Mouse (Mus musculus) limb, embryonic 12.5 days (tissue): ENCODE results near the gene Ptger4. TPM values are rescaled to one million over a fixed set of nuclear protein-coding genes. Genes with fewer than 3 reads are reported as not detected.

ENCODE experiments used
- ATAC-seq: fragments of 200-750 bp; cut with Nextera tagmentation; 2 replicates; pipeline ENCODE4 v1.8.0; 2017; ENCODE audit warnings: low read depth, moderate TSS enrichment; ENCODE audit not compliant: insufficient number of reproducible peaks, insufficient read depth, low FRiP score, low TSS enrichment
- H3K27ac ChIP-seq: fragments of 300-500 bp; sonication (generic); 2 replicates; pipeline ENCODE4 v1.5.1; 2016; ENCODE audit warnings: mild to moderate bottlenecking, moderate library complexity
- H3K27me3 ChIP-seq: fragments of 300-500 bp; sonication (generic); 2 replicates; pipeline ENCODE4 v1.6.1; 2016; ENCODE audit warnings: mild to moderate bottlenecking, moderate library complexity
- H3K36me3 ChIP-seq: fragments of 300-500 bp; sonication (generic); 2 replicates; pipeline ENCODE4 v1.6.1; 2016; ENCODE audit warnings: mild to moderate bottlenecking, moderate library complexity
- H3K4me1 ChIP-seq: fragments of 300-500 bp; sonication (generic); replicated peaks from 2 replicates; pipeline ENCODE4 v1.6.1; 2016
- H3K4me2 ChIP-seq: fragments of 300-500 bp; sonication (generic); 2 replicates; pipeline ENCODE4 v1.6.1; 2016; ENCODE audit warnings: mild to moderate bottlenecking, moderate library complexity
- H3K4me3 ChIP-seq: fragments of 300-500 bp; sonication (generic); replicated peaks from 2 replicates; pipeline ENCODE4 v1.5.1; 2016; ENCODE audit warnings: mild to moderate bottlenecking
- H3K9ac ChIP-seq: fragments of 300-500 bp; sonication (generic); replicated peaks from 2 replicates; pipeline ENCODE4 v1.6.1; 2016; ENCODE audit warnings: mild to moderate bottlenecking, moderate library complexity
- H3K9me3 ChIP-seq: fragments of 300-500 bp; sonication (generic); 2 replicates; pipeline ENCODE4 v1.6.1; 2016; ENCODE audit warnings: mild to moderate bottlenecking, moderate library complexity
- WGBS: fragments of 180-500 bp; shearing (Covaris S2); methylation state at CpG from one replicate; pipeline ENCODE4 v1.1.7; 2016; 5-methylcytosine and 5-hydroxymethylcytosine counted together
- polyA plus RNA-seq: library from polyadenylated mRNA; unstranded; fragments of >200 nt; fragmentation: Nextera tagmentation; extraction: Ambion mirVana; gene quantifications from 2 replicates; pipeline ENCODE4 v1.2.1, GENCODE M21; 2016

Ptger4 gene
- polyA plus RNA-seq, 1 experiment from 2014 or later = 2.3 TPM

DNA sequence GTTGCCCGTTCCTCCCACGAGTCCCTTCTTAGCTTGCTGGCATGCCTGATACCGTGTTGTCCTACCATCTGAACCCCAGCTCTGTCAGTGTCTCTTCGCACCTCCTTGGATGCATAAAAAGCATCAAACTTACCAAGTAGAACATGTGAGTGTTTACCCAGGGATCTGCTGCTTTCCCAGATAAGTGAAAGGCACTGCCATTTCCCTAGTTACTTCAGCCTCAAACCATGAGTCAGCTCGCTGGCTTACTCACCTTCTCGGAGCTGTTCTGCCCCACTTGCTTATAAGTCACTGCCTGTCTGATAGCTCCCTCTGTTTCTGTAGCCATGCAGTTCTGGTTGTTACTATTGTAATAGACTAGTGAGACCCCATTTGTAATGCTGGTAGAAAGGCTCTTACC, 49.5 kb downstream of the Ptger4 start:
- Histone ChIP-seq H3K4me2 (no peak overlapping the region), H3K9ac (no peak overlapping the region)

DNA sequence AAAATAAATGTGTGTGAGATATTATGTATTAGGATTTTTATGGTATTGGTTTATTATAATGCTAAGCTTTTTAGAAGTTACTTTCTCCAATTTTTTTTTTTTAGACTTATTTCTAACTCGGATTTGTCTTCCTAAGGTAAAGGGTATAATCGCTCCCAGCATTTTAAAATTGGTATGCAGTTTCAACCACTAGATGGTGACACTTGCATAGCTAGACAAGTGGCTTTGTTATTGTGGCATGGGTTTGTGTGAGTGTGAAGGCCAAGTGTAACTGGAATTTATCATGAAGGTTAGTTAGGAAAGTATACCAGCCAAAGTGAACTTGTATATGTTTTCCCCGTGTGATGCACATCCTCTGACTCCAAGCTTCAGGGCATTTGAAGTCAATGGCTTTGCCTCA, 50.2 kb downstream of the Ptger4 start:
- Histone ChIP-seq H3K4me3 (no peak overlapping the region), H3K27me3 (no peaks in the 10 kb centered on the region), H3K4me1 (no peaks in the 10 kb centered on the region), H3K9ac (no peak overlapping the region), H3K27ac (no peak overlapping the region), H3K36me3 (peaks cover 35% of the 10 kb centered on the region), H3K4me2 (no peak overlapping the region), H3K9me3 (no peaks in the 10 kb centered on the region)
- WGBS = 80% methylated on average over 3 of the region's 3 CpGs
- ATAC-seq = no peak

More for the DNA sequence above, 49.5 kb downstream of the Ptger4 start:
- Histone ChIP-seq H3K36me3 (peaks cover 36% of the 10 kb centered on the region), H3K4me1 (no peaks in the 10 kb centered on the region), H3K9me3 (no peaks in the 10 kb centered on the region), H3K27ac (no peak overlapping the region), H3K4me3 (no peak overlapping the region), H3K27me3 (no peaks in the 10 kb centered on the region)
- 94% methylated on average over 6 of the region's 6 CpGs for WGBS
- no peak for ATAC-seq

DNA sequence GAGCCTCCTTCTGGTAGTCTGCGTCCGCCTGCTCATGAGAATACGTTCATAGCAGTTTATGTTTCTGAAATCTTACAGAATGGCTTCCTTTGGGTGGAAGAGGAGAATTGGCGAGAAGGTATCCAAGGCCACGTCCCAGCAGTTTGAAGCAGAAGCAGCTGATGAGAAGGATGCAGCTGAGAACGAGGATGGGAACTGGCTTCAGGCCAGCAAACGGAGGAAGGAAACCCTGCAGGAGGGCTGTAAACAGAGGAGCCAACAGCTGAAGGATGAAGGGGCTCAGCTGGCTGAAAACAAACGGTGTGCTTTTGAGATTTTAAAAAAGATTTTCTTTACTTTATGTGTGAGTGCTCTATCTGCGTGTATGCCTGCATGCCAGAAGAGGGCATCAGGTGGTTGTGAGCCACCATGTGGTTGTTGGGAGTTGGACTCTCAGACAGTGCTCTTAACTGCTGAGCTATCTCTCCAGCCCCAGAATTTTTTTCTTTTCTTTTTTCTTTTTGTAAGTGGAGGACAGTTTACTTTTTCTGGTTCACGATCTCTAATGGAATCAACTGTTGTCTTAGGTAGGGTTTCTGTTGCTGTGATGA, 54.4 kb downstream of the Ptger4 start:
- no peak for ATAC-seq
- Histone ChIP-seq H3K9ac (no peak overlapping the region), H3K27ac (no peak overlapping the region), H3K4me1 (peaks cover 7% of the 10 kb centered on the region), H3K36me3 (peaks cover 30% of the 10 kb centered on the region; the same call in 1 of the 2 replicates), H3K9me3 (no peaks in the 10 kb centered on the region), H3K27me3 (no peaks in the 10 kb centered on the region), H3K4me3 (no peak overlapping the region), H3K4me2 (no peak overlapping the region)
- 75% methylated on average over 10 of the region's 10 CpGs for WGBS

DNA sequence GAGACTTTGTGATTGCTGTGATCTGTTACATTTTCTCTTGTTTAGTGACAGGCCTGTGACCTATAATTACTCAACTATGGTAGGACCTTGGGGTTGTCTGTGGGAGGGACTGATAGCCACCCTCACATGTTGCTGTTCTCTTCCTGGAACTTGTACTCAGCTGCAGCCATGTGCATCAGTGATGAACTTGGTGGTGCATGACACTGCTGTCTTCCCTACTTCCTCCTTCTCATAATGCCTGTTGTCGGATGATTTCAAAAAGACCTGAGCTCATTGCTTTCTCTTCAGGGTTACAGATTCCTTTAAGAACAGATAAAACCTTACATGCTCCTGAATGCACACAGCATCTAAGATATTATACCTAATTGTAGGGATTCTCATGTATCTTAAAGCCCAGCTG, 56.0 kb downstream of the Ptger4 start:
- no peak overlapping the region for H3K9ac ChIP-seq
- no peaks in the 10 kb centered on the region for H3K9me3 ChIP-seq
- H3K4me1 ChIP-seq = peaks cover 7% of the 10 kb centered on the region
- ATAC-seq = no peak
- H3K4me2 ChIP-seq = no peak overlapping the region
- no peak overlapping the region for H3K27ac ChIP-seq
- no peak overlapping the region for H3K4me3 ChIP-seq
- 88% methylated on average over 1 of the region's 1 CpGs for WGBS
- no peaks in the 10 kb centered on the region for H3K27me3 ChIP-seq
- H3K36me3 ChIP-seq = peaks cover 27% of the 10 kb centered on the region; the same call in 1 of the 2 replicates

DNA sequence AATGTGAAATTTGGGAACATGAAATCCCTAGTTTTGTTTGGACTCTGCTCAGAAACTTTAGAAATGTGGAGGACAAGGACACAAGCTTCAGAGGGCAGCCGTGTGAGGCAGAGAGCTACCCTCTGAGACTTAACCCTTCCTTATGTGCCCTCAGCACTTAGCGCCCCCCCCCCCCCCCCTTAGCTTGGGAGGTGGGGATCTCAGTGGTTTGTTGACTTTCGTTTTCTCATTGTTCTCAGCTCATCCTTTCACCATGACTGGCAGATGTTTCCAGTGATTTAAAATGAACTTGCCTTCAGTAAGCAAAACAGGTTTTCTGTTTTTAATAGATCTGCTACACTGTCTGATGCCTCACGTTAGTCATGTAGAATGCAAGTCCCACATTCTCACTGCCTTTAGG, 56.9 kb downstream of the Ptger4 start:
- no peaks in the 10 kb centered on the region for H3K9me3 ChIP-seq
- H3K4me2 ChIP-seq = no peak overlapping the region
- WGBS = 74% methylated on average over 3 of the region's 4 CpGs
- no peak overlapping the region for H3K4me3 ChIP-seq
- peaks cover 7% of the 10 kb centered on the region for H3K4me1 ChIP-seq
- ATAC-seq = no peak
- no peak overlapping the region for H3K9ac ChIP-seq
- H3K27me3 ChIP-seq = no peaks in the 10 kb centered on the region
- H3K27ac ChIP-seq = no peak overlapping the region
- peaks cover 27% of the 10 kb centered on the region; the same call in 1 of the 2 replicates for H3K36me3 ChIP-seq

DNA sequence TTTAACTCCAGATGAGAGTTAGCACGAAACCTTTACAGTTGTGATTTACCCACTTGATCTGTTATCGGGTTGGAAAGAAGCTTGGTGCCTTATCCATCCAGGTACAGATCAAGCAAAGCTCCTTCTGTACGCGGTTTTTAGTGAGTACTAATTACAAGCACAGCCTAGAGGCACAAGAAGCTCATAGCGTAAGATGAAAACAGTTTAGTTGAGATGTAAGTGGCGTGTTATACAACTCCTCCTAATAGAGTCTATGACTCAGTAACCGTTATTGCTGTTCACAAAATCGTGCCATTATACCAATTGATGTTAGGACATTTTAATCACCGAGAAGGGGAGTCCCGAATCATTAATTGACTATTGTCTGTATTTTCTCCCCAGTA, 57.7 kb downstream of the Ptger4 start:
- ATAC-seq = no peak

DNA sequence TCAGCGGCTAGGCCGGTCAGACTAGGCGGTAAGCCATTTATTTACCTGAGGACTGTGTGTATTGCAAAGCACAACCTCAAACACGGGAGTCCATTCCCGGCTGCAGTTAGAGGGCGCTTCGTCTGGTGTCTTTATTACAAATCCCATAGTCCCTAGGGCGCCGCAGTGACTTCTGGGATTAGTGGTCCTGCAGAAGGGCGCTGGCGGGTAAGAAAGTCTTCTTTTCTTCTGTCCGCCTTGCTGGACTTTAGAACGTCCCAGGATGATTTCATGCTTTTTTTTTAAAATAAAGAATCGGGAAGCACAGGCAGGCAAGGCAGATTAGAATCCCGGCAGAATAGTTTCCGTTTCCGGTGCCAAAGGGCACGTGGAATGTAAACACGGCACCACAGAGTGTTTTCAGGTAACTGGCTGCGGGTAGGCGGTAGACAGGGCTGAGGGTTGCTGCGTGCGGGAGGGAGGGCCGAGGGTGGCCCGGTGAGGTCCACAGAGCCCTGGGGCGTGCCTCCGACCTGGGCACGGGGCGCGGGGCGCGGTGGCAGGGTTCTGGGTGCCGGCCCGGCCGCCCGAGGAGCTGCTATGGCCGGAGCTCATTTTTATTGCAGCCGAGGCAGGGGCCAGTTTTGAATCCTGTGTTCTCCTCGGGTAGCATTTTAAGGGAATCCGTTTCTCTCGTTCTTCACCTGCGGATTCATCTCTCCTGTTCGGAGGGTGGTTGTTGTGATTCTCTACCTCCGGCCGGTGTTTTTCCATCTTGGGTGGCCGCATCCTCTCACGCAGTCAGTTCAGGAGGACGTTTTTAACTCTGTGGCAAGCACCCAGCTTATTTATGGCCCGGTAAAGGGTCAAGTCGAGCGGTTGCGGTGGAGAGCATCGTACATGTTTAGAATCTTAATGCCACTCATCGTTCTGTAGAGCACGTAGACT, 58.4 kb downstream of the Ptger4 start, which contains the start of gene Ttc33:
Gene Ttc33 (plus strand): TSS at position 160 of the 927 bp plus-strand sequence.
- H3K27ac ChIP-seq = peak within 1 kb of the TSS; percentile 88
- under 1% methylated on average over 55 of the region's 55 CpGs for WGBS
- peaks cover 7% of the 10 kb centered on the region for H3K4me1 ChIP-seq
- H3K4me2 ChIP-seq = peak within 1 kb of the TSS; percentile 80
- peaks cover 13% of the 10 kb centered on the region; the same call in 1 of the 2 replicates for H3K36me3 ChIP-seq
- peak within 1 kb of the TSS; percentile 94 for H3K4me3 ChIP-seq
- H3K9ac ChIP-seq = peak within 1 kb of the TSS; percentile 81
- H3K27me3 ChIP-seq = no peaks in the 10 kb centered on the region
- ATAC-seq = peak; percentile 82
- H3K9me3 ChIP-seq = no peaks in the 10 kb centered on the region

More for the DNA sequence above, 57.7 kb downstream of the Ptger4 start:
- Histone ChIP-seq H3K9me3 (no peaks in the 10 kb centered on the region), H3K4me1 (peaks cover 7% of the 10 kb centered on the region), H3K9ac (peak overlapping the region; percentile 81), H3K4me2 (peak overlapping the region; percentile 80), H3K27me3 (no peaks in the 10 kb centered on the region), H3K36me3 (peaks cover 20% of the 10 kb centered on the region; the same call in 1 of the 2 replicates), H3K4me3 (peak overlapping the region; percentile 94), H3K27ac (peak overlapping the region; percentile 88; the same call in 1 of the 2 replicates)
- 39% methylated on average over 10 of the region's 10 CpGs for WGBS

DNA sequence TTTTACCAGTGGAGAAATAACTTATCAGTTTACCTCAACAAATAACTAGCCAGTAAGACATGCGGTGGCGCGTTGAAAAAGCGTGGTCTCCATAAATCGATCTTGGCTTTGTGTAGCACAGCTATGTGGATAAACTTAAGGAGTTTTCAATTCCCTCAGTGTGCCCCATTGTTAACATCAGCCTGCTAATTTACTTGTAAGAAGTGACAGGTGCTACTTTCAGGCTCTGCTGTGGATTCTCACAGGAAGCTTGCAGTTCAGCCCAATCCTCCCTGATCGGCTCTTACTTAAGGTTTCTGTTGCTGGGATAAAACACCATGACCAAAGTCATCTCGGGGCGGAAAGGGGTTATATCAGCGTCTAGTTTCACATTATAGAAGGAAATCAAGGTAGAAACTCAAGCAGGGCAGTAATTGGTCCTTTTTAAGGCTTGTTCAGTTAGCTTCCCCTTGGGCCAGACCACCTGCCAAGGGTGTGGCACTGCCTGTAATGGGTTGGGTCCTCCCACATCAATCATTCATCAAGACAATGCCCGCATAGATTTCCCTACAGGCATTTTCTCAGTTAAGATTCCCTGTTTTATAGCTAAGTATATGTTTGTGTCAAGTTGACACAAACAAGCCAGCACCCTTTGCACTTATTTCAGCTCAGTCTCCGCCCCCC, 59.2 kb downstream of the Ptger4 start:
- Histone ChIP-seq H3K4me1 (peaks cover 7% of the 10 kb centered on the region), H3K36me3 (peaks cover 5% of the 10 kb centered on the region; the same call in 1 of the 2 replicates), H3K4me3 (peak overlapping the region; percentile 94), H3K27me3 (no peaks in the 10 kb centered on the region), H3K27ac (peak overlapping the region; percentile 88), H3K4me2 (peak overlapping the region; percentile 80), H3K9ac (peak overlapping the region; percentile 81), H3K9me3 (no peaks in the 10 kb centered on the region)
- peak; percentile 45; the same call in 1 of the 2 replicates for ATAC-seq
- 41% methylated on average over 11 of the region's 11 CpGs for WGBS

DNA sequence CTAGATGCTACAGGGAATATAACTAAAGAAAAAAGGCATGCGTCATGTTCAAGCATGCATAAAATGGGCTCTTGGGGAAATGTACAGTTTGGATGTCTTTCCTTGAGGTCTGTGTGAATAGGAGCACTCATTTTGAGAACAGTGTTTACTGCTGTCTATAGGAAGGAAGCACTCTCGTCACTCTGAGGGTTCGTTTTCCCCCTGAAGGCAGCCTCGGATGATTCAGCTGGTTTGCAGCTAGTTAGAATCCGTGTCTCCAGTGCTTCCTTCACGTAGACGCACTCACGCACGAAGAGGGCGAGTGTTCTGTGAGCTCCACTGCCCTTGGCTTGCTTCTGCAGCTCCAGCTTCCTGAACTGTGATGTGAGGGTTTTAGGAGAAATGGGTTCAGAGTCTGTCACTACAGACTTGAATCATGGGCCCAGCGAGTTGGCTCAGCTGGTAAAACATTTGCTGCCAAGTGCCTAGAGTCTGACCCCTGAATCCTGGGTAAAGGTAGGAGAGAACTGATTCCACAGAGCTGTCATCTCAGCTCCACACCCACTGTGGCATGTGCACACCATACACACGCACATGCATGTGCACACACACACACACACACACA, 70.7 kb downstream of the Ptger4 start:
- WGBS = 92% methylated on average over 12 of the region's 12 CpGs
- ATAC-seq = no peak
- peaks cover 77% of the 10 kb centered on the region for H3K36me3 ChIP-seq

DNA sequence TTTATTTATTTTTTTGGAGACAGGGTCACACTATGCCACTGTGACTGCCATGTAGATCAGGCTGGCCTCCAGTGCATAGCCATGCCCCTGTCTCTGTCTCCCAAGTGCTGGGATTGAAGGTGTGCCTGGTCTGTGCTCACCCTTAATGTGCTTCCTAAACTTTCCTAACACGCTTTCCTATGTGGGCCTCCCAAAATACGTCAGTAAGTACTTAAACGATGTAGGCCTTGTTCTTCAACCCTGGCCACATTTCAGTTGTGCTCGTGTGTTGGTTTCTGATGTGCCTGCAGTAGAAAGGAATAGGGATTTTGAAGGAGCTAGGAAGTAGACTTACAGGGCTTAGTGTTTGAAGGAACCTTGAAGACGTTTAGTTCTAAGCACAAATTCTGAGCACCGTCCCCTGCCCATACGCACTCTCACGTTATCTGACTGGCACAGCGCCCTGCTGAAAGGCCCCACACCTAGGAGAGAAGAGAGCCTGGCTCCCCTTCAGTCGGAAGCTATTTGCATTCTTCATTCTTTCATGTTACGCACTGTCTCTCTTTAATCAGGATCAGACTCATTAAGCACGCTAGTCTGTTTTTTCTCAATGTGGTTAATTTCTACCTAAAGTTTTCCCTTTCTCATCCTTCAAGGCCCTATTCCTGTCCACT, 78.7 kb downstream of the Ptger4 start:
- H3K27ac ChIP-seq = no peak overlapping the region
- no peak overlapping the region for H3K9ac ChIP-seq
- no peaks in the 10 kb centered on the region for H3K9me3 ChIP-seq
- H3K4me3 ChIP-seq = no peak overlapping the region
- H3K27me3 ChIP-seq = no peaks in the 10 kb centered on the region
- H3K4me2 ChIP-seq = no peak overlapping the region
- H3K36me3 ChIP-seq = peaks cover 70% of the 10 kb centered on the region
- H3K4me1 ChIP-seq = no peaks in the 10 kb centered on the region
- WGBS = 90% methylated on average over 12 of the region's 12 CpGs
- ATAC-seq = no peak

More for the DNA sequence above, 70.7 kb downstream of the Ptger4 start:
- no peaks in the 10 kb centered on the region for H3K4me1 ChIP-seq
- H3K27me3 ChIP-seq = no peaks in the 10 kb centered on the region
- H3K9ac ChIP-seq = no peak overlapping the region
- H3K27ac ChIP-seq = no peak overlapping the region
- no peaks in the 10 kb centered on the region for H3K9me3 ChIP-seq
- H3K4me3 ChIP-seq = no peak overlapping the region
- H3K4me2 ChIP-seq = no peak overlapping the region
